Mouse (Mus musculus) spleen, adult 2 months (tissue): Measurements from ENCODE around the gene Pkdcc.

Experiments
- CTCF ChIP-seq: fragments of 200-500 bp; IDR thresholded peaks from 2 replicates; pipeline ENCODE4 v1.5.1; 2011; ENCODE audit warnings: mild to moderate bottlenecking, inconsistent platforms; ENCODE audit not compliant: insufficient read depth, insufficient read length, insufficient replicate concordance; ENCODE audit errors: extremely low read depth
- POLR2A ChIP-seq: fragments of 200-500 bp; IDR thresholded peaks from 2 replicates; pipeline ENCODE4 v1.6.1; 2011; ENCODE audit warnings: low read depth, low read length, inconsistent platforms

DNA sequence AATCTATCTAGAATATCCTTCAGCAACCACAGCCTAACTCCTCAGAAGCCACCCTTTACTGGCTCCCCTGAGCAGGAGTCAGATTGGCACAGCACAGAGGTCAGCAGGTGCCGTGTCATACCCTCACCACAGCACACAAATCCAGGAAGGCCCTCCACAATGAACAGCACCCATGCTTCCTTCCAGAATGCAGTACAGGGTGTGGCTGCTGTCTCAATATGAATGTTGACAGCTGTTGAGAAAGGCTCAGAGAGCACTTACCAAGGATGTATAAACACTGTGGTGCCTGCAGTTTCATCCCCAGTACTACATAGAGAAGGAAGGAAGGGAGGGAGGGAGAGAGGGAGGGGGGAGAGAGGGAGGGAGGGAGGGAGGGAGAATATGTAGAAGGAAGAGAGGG is 29.4 kb downstream of the Pkdcc start:
- no peak for TF ChIP-seq POLR2A
- no peak for TF ChIP-seq CTCF
